Mouse (Mus musculus): Measurements from ENCODE around the gene Hnrnpdl.

DNA sequence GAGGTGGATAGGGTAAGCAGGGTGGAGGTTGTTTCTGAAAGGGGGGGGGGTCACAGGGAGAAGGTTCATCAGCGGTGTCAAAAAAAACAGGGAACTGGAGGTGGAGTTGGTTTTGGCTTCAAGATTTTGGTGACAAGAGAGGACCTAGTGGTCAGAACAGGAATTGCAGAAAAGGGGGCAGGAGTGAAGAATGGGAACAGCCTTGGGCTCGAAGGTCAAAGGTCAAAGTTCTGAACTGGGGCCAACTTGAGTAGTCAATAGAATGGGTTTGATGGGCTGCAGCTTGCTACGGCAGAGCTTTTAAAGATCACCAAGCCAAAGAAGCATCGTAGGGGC, 32.5 kb downstream of the Hnrnpdl start:
- no peak for TF ChIP-seq MYC (IDR thresholded peaks at IDR 0.05; ENCODE audit: low read depth, low read length)
- no peak for TF ChIP-seq EP300 (IDR thresholded peaks at IDR 0.05; ENCODE audit: low read depth in 1 of 2, low read length in 2 of 2)
- TF ChIP-seq TCF12 (IDR thresholded peaks at IDR 0.05; ENCODE audit: low read depth, low read length), result no peak
